Mouse (Mus musculus) ES-E14 (cell line): ENCODE data around the gene Fut8.

Experiments used
- CHD2 ChIP-seq: IDR thresholded peaks from 2 replicates; pipeline ENCODE4 v1.6.1; 2014; ENCODE audit warnings: mild to moderate bottlenecking, low read depth, low read length, inconsistent platforms
- HCFC1 ChIP-seq: IDR thresholded peaks from 2 replicates; pipeline ENCODE4 v1.6.1; 2012; ENCODE audit warnings: low read length, inconsistent platforms, borderline replicate concordance; ENCODE audit not compliant: insufficient read depth
- MAFK ChIP-seq: IDR thresholded peaks from 2 replicates; pipeline ENCODE4 v1.6.1; 2014; ENCODE audit warnings: mild to moderate bottlenecking, low read depth, low read length, inconsistent platforms; ENCODE audit not compliant: insufficient read depth
- ZC3H11A ChIP-seq: IDR thresholded peaks from 2 replicates; pipeline ENCODE4 v1.6.1; 2012; ENCODE audit warnings: low read depth, mild to moderate bottlenecking, inconsistent platforms, low read length, borderline replicate concordance
- ZNF384 ChIP-seq: IDR thresholded peaks from 2 replicates; pipeline ENCODE4 v1.6.1; 2012; ENCODE audit warnings: low read depth, low read length, inconsistent platforms

GRCm38 (mm10) chr12:77240372-77240771 is 2.4 kb downstream of the Fut8 start:
- TF ChIP-seq ZC3H11A (no peak), CHD2 (no peak), MAFK (no peak), HCFC1 (no peak), ZNF384 (no peak)
